Comparison of ENCODE assay signal across 9 mouse cellular contexts in the genomic region with DNA sequence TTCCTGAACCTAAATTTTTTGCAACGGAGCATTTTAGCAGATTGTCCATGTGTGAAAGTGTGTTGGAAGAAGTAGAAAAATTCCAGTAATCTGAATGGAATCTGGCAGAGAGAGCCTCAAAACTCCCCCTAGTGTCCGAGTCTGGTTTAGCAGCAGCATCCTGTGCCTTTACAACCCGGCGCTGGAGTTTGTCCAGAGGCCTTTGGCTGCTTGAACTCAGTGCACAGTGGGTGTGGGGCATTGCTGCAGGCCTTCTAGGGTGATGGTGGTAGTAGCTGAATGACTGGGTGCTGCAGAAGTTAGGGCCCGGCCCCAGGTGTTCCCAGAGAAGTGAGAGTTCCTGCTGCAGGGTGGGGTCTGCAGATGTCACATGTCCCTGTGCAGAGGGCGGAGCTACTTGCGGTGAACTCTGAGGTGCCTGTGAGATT.
DNase-seq lines count a peak whose midpoint lies in the region; ATAC-seq and TF ChIP-seq lines count a peak whose summit lies in the region.
"Had no signal": no experiment of that assay in that cellular context is flagged by ENCODE, and none has a peak within 500 bp of the region (broad histone marks: within the 10 kb centered on the region; RNA-seq: fewer than 3 reads in every experiment).

No protein-coding gene starts in this region.

- 22% methylated on average over 7 of the region's 7 CpGs for WGBS in limb, embryonic 14.5 days

- peak; percentile 60 for ATAC-seq in inflammation-experienced regulatory T-cells, adult 6 months
- ATAC-seq in limb, embryonic 14.5 days (ENCODE audit: low FRiP score, low read depth): no peak

- no peak overlapping the region for H3K4me3 ChIP-seq in bone marrow macrophage, adult 2 months (ENCODE audit: insufficient read depth, low read length)
- no peak overlapping the region for H3K4me3 ChIP-seq in embryonic fibroblast, embryonic 13.5 days (ENCODE audit: insufficient read depth, low read length)
- no peak overlapping the region for H3K4me3 ChIP-seq in limb, embryonic 14.5 days (replicated peaks; ENCODE audit: low read length)
- H3K4me3 ChIP-seq: hindbrain, embryonic 15.5 days had no signal

- no peaks in the 10 kb centered on the region for H3K9me3 ChIP-seq in limb, embryonic 14.5 days (ENCODE audit: control insufficient read depth, low read length)
- H3K9me3 ChIP-seq: hindbrain, embryonic 15.5 days had no signal

- H3K4me1 ChIP-seq in bone marrow macrophage, adult 2 months (ENCODE audit: control insufficient read depth, insufficient read depth, low read length): peaks cover 33% of the 10 kb centered on the region
- peaks cover 4% of the 10 kb centered on the region; the same call in 1 of the 2 replicates for H3K4me1 ChIP-seq in embryonic fibroblast, embryonic 13.5 days (ENCODE audit: control insufficient read depth, insufficient read depth, low read length)
- peaks cover 13% of the 10 kb centered on the region for H3K4me1 ChIP-seq in limb, embryonic 14.5 days (ENCODE audit: control insufficient read depth, insufficient read depth, low read length)

- peak; percentile 79 for DNase-seq in urinary bladder, postnatal 14 days (ENCODE audit: low spot score)
- no peak for DNase-seq in urinary bladder, postnatal 10 days (ENCODE audit: low spot score)
- DNase-seq in limb, embryonic 14.5 days (ENCODE audit: low spot score): peak; percentile 83
- DNase-seq in ovary, postnatal 14 days (ENCODE audit: low spot score): peak; percentile 69
- DNase-seq in T-cell, adult 2 months (ENCODE audit: low spot score): no peak

- no peaks in the 10 kb centered on the region for H3K36me3 ChIP-seq in limb, embryonic 14.5 days (ENCODE audit: control insufficient read depth, insufficient read depth, low read length)
- H3K36me3 ChIP-seq: hindbrain, embryonic 15.5 days had no signal

- TF ChIP-seq CTCF in bone marrow macrophage, adult 2 months (IDR thresholded peaks at IDR 0.05; ENCODE audit: low read depth, low read length): peak; percentile 49
- 0 out of 2 replicates have a peak, but pooled peaks have one; percentile 1 for TF ChIP-seq CTCF in embryonic fibroblast, embryonic 13.5 days (IDR thresholded peaks at IDR 0.05; ENCODE audit: borderline replicate concordance, insufficient read depth, low read length)

- no peak overlapping the region for H3K4me2 ChIP-seq in limb, embryonic 14.5 days (replicated peaks; ENCODE audit: low read depth, low read length, severe bottlenecking)
- H3K4me2 ChIP-seq: hindbrain, embryonic 15.5 days had no signal

- H3K27ac ChIP-seq in bone marrow macrophage, adult 2 months (ENCODE audit: insufficient read depth, low read depth, low read length): no peak overlapping the region
- no peak overlapping the region for H3K27ac ChIP-seq in embryonic fibroblast, embryonic 13.5 days (ENCODE audit: insufficient read depth, low read length)
- H3K27ac ChIP-seq in limb, embryonic 14.5 days (replicated peaks; ENCODE audit: low read depth, low read length): no peak overlapping the region
- H3K27ac ChIP-seq: hindbrain, embryonic 15.5 days had no signal

- H3K9ac ChIP-seq in limb, embryonic 14.5 days (ENCODE audit: low read depth, low read length, severe bottlenecking): no peak overlapping the region
- H3K9ac ChIP-seq: hindbrain, embryonic 15.5 days had no signal

- peaks cover 6% of the 10 kb centered on the region; the same call in 1 of the 2 replicates for H3K27me3 ChIP-seq in limb, embryonic 14.5 days (ENCODE audit: control insufficient read depth, insufficient read depth, low read length)

- no peak for TF ChIP-seq POLR2A in bone marrow macrophage, adult 2 months (IDR thresholded peaks at IDR 0.05; ENCODE audit: borderline replicate concordance, low read depth, low read length)
- TF ChIP-seq POLR2A in embryonic fibroblast, embryonic 13.5 days (IDR thresholded peaks at IDR 0.05; ENCODE audit: low read depth, low read length): no peak
- TF ChIP-seq POLR2A in limb, embryonic 14.5 days (IDR thresholded peaks at IDR 0.05; ENCODE audit: borderline replicate concordance, extremely low read depth, insufficient read depth, insufficient read length): no peak

Comparison
In these comparisons a context has a peak if more than half of its experiments do, and no peak if none do; other contexts are left out.
1. DNase-seq: peak in urinary bladder, postnatal 14 days (single experiment), limb, embryonic 14.5 days (single experiment) and ovary, postnatal 14 days (single experiment); none in urinary bladder, postnatal 10 days (single experiment) and T-cell, adult 2 months (single experiment).